Mouse (Mus musculus) midbrain, embryonic 10.5 days (tissue): ENCODE data around the gene Cxcr1. TPM values are rescaled to one million over a fixed set of nuclear protein-coding genes. Genes with fewer than 3 reads are reported as not detected.

Source experiments
- DNase-seq: peaks from one replicate; pipeline ENCODE4 v3.0.0-alpha.2; 2017; ENCODE audit warnings: low spot score
- H3K27ac ChIP-seq: fragments of 300-500 bp; sonication (generic); replicated peaks from 2 replicates; pipeline ENCODE4 v1.5.1; 2016; ENCODE audit warnings: mild to moderate bottlenecking
- H3K27me3 ChIP-seq: fragments of 300-500 bp; sonication (generic); 2 replicates; pipeline ENCODE4 v1.6.1; 2016; ENCODE audit warnings: low read depth, mild to moderate bottlenecking; ENCODE audit not compliant: poor library complexity, severe bottlenecking
- H3K36me3 ChIP-seq: fragments of 300-500 bp; sonication (generic); 2 replicates; pipeline ENCODE4 v1.6.1; 2016; ENCODE audit warnings: mild to moderate bottlenecking, moderate library complexity
- H3K4me1 ChIP-seq: fragments of 300-500 bp; sonication (generic); 2 replicates; pipeline ENCODE4 v1.6.1; 2016
- H3K4me3 ChIP-seq: fragments of 300-500 bp; sonication (generic); 2 replicates; pipeline ENCODE4 v1.5.1; 2016; ENCODE audit warnings: mild to moderate bottlenecking, moderate library complexity
- H3K9me3 ChIP-seq: fragments of 300-500 bp; sonication (generic); replicated peaks from 2 replicates; pipeline ENCODE4 v1.6.1; 2016; ENCODE audit warnings: mild to moderate bottlenecking
- WGBS: fragments of 180-500 bp; shearing (Covaris S2); methylation state at CpG from one replicate; pipeline ENCODE4 v1.1.7; 2016; 5-methylcytosine and 5-hydroxymethylcytosine counted together
- polyA plus RNA-seq: library from polyadenylated mRNA; unstranded; fragments of >200 nt; fragmentation: Nextera tagmentation; extraction: Ambion mirVana; gene quantifications from 2 replicates; pipeline ENCODE4 v1.2.1, GENCODE M21; 2016

Cxcr1 gene
- polyA plus RNA-seq = not detected in 2 replicates

- Histone ChIP-seq H3K27ac (no peak within 1 kb of the TSS), H3K4me3 (no peak within 1 kb of the TSS), H3K4me1 (no peaks in the 10 kb centered on the region), H3K9me3 (no peaks in the 10 kb centered on the region), H3K27me3 (peaks cover 18% of the 10 kb centered on the region; the same call in 1 of the 2 replicates), H3K36me3 (no peaks in the 10 kb centered on the region)
- DNase-seq = no peak
- 75% methylated on average over 8 of the region's 8 CpGs for WGBS
Measured at GRCm38 (mm10) chr1:74194445-74194844, at the start of gene Cxcr1. TSS of gene Cxcr1 (minus strand) at chr1:74194631.

DNA sequence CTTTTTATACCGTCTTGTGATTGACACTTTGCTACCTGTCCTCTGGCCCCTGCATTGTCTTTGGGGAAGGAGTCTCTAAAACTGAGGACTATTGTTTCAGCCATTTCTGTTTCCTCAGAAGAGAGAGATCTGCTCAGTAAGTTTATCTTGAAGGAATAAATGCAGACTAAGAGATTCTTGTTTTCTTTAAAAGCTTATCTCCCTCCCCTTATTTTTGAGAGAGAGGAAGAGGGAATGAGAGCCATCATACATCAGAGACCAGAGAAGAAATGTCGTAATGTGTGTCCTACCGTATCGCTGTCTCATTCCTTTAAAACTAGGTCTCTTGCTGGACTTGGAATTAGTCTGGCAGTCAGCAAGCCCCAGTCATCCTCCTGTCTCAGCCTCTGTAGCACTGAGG lies 46.4 kb upstream of the Cxcr1 start:
- 95% methylated on average over 4 of the region's 4 CpGs for WGBS
- H3K27me3 ChIP-seq = no peaks in the 10 kb centered on the region
- H3K4me1 ChIP-seq = peaks cover 29% of the 10 kb centered on the region
- no peak for DNase-seq
- H3K27ac ChIP-seq = no peak overlapping the region
- no peaks in the 10 kb centered on the region for H3K9me3 ChIP-seq
- H3K4me3 ChIP-seq = no peak overlapping the region
- peaks cover 16% of the 10 kb centered on the region for H3K36me3 ChIP-seq

DNA sequence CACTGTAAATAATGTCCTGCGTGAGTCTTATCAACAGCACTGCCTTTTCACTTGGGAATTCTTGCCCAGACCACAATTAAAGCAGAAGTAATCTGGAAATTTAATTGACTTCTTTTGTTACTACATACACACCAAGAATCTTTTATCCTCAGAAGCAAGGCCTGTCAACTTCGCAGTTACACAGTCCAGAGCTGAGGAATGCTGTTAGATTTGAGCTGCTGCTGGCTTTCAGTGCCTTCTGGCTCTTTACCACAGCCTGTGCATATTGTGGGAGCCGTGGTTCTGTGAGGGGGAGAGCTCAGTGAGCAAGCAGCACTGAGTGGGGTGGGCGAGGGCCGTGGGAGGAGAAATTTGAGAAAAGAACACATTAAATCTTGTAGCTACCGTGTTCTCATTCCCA lies 45.9 kb upstream of the Cxcr1 start:
- Histone ChIP-seq H3K9me3 (no peaks in the 10 kb centered on the region), H3K4me3 (no peak overlapping the region), H3K36me3 (peaks cover 15% of the 10 kb centered on the region; the same call in 1 of the 2 replicates), H3K27me3 (no peaks in the 10 kb centered on the region), H3K27ac (no peak overlapping the region), H3K4me1 (peaks cover 29% of the 10 kb centered on the region)
- DNase-seq = no peak
- 89% methylated on average over 6 of the region's 6 CpGs for WGBS

- no peak for DNase-seq
- H3K9me3 ChIP-seq = no peaks in the 10 kb centered on the region
- H3K27me3 ChIP-seq = no peaks in the 10 kb centered on the region
- H3K4me1 ChIP-seq = peaks cover 29% of the 10 kb centered on the region
- no peak overlapping the region for H3K27ac ChIP-seq
- peaks cover 15% of the 10 kb centered on the region; the same call in 1 of the 2 replicates for H3K36me3 ChIP-seq
- WGBS = 75% methylated on average over 11 of the region's 11 CpGs
- peak overlapping the region; percentile 14; the same call in 1 of the 2 replicates for H3K4me3 ChIP-seq
Measured at GRCm38 (mm10) chr1:74239618-74240017, 45.2 kb upstream of the Cxcr1 start.

DNA sequence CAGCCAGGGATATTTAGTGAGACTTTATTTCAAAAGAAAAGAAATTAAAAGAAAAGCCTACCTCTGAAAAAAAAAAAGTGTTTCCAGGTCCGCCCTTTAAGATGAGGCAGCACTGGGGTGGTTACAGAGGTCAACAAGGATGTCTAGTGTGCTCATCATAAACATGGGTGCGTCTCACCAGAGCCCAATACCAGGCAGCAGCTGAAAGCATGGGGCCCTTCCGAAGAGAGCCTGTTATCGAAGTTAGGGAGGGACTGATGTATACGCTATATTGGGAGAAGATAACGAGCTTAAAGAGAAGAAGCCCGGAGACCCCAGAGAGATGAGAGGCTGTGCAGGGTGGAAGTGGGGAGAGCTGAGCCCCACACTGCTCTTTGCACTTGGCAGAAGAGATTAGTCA lies 44.7 kb upstream of the Cxcr1 start:
- Histone ChIP-seq H3K36me3 (peaks cover 15% of the 10 kb centered on the region; the same call in 1 of the 2 replicates), H3K4me1 (peaks cover 29% of the 10 kb centered on the region), H3K27ac (no peak overlapping the region), H3K9me3 (no peaks in the 10 kb centered on the region), H3K4me3 (peak overlapping the region; percentile 14; the same call in 1 of the 2 replicates), H3K27me3 (no peaks in the 10 kb centered on the region)
- WGBS = 79% methylated on average over 7 of the region's 7 CpGs
- DNase-seq = no peak

- WGBS = 86% methylated on average over 1 of the region's 1 CpGs
- no peak for DNase-seq
- no peak overlapping the region for H3K27ac ChIP-seq
- H3K9me3 ChIP-seq = no peaks in the 10 kb centered on the region
- no peaks in the 10 kb centered on the region for H3K27me3 ChIP-seq
- H3K4me1 ChIP-seq = peaks cover 29% of the 10 kb centered on the region
- H3K36me3 ChIP-seq = peaks cover 14% of the 10 kb centered on the region; the same call in 1 of the 2 replicates
- peak overlapping the region; percentile 99 for H3K4me3 ChIP-seq
Measured at GRCm38 (mm10) chr1:74238136-74238535, 43.7 kb upstream of the Cxcr1 start.

GRCm38 (mm10) chr1:74237671-74238070 lies 43.2 kb upstream of the Cxcr1 start:
- DNase-seq = no peak
- Histone ChIP-seq H3K4me1 (peaks cover 29% of the 10 kb centered on the region), H3K27ac (no peak overlapping the region), H3K36me3 (peaks cover 10% of the 10 kb centered on the region; the same call in 1 of the 2 replicates), H3K27me3 (no peaks in the 10 kb centered on the region), H3K4me3 (peak overlapping the region; percentile 99), H3K9me3 (no peaks in the 10 kb centered on the region)
- WGBS = 56% methylated on average over 5 of the region's 5 CpGs

- Histone ChIP-seq H3K9me3 (no peaks in the 10 kb centered on the region), H3K4me1 (peaks cover 29% of the 10 kb centered on the region), H3K36me3 (peaks cover 5% of the 10 kb centered on the region; the same call in 1 of the 2 replicates), H3K4me3 (peak overlapping the region; percentile 99), H3K27me3 (no peaks in the 10 kb centered on the region), H3K27ac (peak overlapping the region; percentile 95)
- no peak for DNase-seq
- under 1% methylated on average over 56 of the region's 57 CpGs for WGBS
Measured at GRCm38 (mm10) chr1:74236590-74237317, 42.3 kb upstream of the Cxcr1 start.

- 2% methylated on average over 55 of the region's 55 CpGs for WGBS
- H3K36me3 ChIP-seq = peaks cover 3% of the 10 kb centered on the region; the same call in 1 of the 2 replicates
- no peaks in the 10 kb centered on the region for H3K27me3 ChIP-seq
- DNase-seq = peak; percentile 97
- H3K9me3 ChIP-seq = no peaks in the 10 kb centered on the region
- peaks cover 29% of the 10 kb centered on the region for H3K4me1 ChIP-seq
- peak within 1 kb of the TSS; percentile 95 for H3K27ac ChIP-seq
- peak within 1 kb of the TSS; percentile 99 for H3K4me3 ChIP-seq
Measured at GRCm38 (mm10) chr1:74235938-74236589, 41.6 kb upstream of the Cxcr1 start, which contains the start of gene Arpc2. TSS of gene Arpc2 (plus strand) at chr1:74236084.

DNA sequence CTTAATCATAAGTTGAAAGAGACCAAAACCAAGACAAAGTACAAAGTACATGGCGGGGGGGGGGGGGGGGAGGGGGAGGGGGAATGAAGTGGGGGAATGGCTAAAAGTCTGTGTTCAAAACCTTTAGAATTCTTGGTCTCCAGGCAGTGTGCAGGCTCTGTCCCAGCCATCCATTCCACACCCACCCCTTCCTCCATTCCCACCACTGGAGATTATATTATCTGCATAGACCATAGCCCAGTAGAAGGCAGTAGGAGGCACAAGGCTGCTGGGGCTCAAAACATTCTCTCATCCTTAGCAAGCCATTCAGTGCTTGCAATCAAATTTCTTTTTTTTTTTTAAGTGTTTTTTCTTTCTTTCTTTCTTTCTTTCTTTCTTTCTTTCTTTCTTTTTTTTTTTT lies 36.6 kb upstream of the Cxcr1 start:
- Histone ChIP-seq H3K4me3 (no peak overlapping the region), H3K9me3 (no peaks in the 10 kb centered on the region), H3K4me1 (no peaks in the 10 kb centered on the region), H3K27ac (no peak overlapping the region), H3K27me3 (no peaks in the 10 kb centered on the region), H3K36me3 (no peaks in the 10 kb centered on the region)
- WGBS = no CpG with 5 or more reads among the region's 1 CpGs
- DNase-seq = no peak

DNA sequence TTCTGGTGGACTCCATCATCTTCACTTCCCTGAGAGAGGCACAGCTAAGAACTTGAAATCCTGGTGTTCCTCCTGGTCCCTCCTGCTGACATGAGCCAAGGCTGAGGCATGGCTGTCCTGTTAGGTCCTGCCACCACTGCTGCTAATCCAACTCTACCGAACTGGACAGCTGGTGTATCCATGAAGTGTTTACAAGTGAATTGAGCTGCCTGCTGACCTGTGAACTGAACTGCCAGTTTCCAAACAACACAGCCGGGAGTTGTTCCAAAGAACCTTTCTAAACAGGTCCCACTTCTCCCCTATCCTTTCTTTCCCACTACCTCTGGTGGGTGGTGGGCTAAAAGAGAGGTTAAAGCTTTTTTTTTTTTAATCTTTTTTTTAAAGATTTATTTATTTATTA lies 35.5 kb upstream of the Cxcr1 start:
- H3K27ac ChIP-seq = no peak overlapping the region
- no peak for DNase-seq
- no peak overlapping the region for H3K4me3 ChIP-seq
- no peaks in the 10 kb centered on the region for H3K27me3 ChIP-seq
- H3K9me3 ChIP-seq = no peaks in the 10 kb centered on the region
- H3K4me1 ChIP-seq = no peaks in the 10 kb centered on the region
- WGBS = 80% methylated on average over 2 of the region's 2 CpGs
- H3K36me3 ChIP-seq = no peaks in the 10 kb centered on the region

- no peaks in the 10 kb centered on the region for H3K4me1 ChIP-seq
- H3K36me3 ChIP-seq = no peaks in the 10 kb centered on the region
- no peak overlapping the region for H3K27ac ChIP-seq
- H3K4me3 ChIP-seq = no peak overlapping the region
- no peaks in the 10 kb centered on the region for H3K9me3 ChIP-seq
- no peak for DNase-seq
- WGBS = 86% methylated on average over 7 of the region's 7 CpGs
- no peaks in the 10 kb centered on the region for H3K27me3 ChIP-seq
Measured at GRCm38 (mm10) chr1:74227317-74227716, 32.9 kb upstream of the Cxcr1 start.

GRCm38 (mm10) chr1:74219922-74220321 lies 25.5 kb upstream of the Cxcr1 start:
- H3K9me3 ChIP-seq = no peaks in the 10 kb centered on the region
- H3K36me3 ChIP-seq = no peaks in the 10 kb centered on the region
- H3K27ac ChIP-seq = no peak overlapping the region
- no peaks in the 10 kb centered on the region for H3K27me3 ChIP-seq
- DNase-seq = no peak
- H3K4me1 ChIP-seq = no peaks in the 10 kb centered on the region
- H3K4me3 ChIP-seq = no peak overlapping the region
- WGBS = 92% methylated on average over 7 of the region's 7 CpGs
